Mouse (Mus musculus) liver (tissue): Measurements from ENCODE around the gene Rps27rt.
"Not testable (repeated sequence)": the region's sequence is repeated elsewhere in the genome, so short reads cannot be mapped to it uniquely, and the experiment has no call there.

ENCODE experiments used
- DNase-seq: peaks from one replicate; pipeline ENCODE4 v3.0.0-alpha.2; 2020; ENCODE audit warnings: mixed read lengths

Gene Rps27rt

GRCm38 (mm10) chr9:114982689-114983360, at the start of gene Rps27rt:
TSS of gene Rps27rt (minus strand) at chr9:114982739.
- no peak for DNase-seq

DNA sequence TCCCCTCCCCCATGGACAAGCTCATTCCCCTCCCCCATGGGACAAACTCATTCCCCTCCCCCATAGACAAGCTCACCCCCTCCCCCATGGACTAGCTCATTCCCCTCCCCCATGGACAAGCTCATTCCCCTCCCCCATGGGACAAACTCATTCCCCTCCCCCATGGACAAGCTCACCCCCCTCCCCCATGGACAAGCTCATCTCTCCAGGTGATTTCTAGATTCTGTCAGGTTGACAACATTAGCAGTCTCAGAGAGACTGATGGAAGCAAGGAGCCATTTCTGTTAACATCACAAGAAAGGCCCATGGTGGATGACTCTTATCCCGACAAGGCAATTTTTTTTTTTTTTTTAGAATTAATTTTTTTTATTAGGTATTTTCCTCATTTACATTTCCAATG, 48.5 kb upstream of the Rps27rt start:
- not testable (repeated sequence) for DNase-seq

- DNase-seq, result no peak
These were observed 48.0 kb upstream of the Rps27rt start for GRCm38 (mm10) chr9:115030581-115030980.

DNA sequence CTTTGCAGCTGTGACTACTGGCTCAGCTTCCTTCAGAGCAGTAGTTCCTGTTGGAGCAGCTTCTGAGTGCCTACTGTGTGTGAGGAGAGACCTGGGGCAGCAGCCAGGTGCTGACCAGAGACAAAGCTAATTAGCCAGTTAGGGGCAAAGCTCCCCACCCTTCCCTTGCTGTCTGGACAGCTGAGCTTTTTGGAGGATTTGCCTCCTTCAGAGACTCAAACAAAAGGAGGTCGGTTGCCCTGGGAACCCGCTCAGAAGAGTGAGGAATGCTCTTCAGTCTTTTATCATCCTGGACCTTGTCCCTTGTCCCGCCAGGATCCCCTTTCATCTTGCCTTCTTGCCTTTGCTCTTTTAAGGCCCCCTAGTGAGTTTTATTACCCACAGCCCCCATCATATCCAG, 46.8 kb upstream of the Rps27rt start:
- DNase-seq, result no peak

DNA sequence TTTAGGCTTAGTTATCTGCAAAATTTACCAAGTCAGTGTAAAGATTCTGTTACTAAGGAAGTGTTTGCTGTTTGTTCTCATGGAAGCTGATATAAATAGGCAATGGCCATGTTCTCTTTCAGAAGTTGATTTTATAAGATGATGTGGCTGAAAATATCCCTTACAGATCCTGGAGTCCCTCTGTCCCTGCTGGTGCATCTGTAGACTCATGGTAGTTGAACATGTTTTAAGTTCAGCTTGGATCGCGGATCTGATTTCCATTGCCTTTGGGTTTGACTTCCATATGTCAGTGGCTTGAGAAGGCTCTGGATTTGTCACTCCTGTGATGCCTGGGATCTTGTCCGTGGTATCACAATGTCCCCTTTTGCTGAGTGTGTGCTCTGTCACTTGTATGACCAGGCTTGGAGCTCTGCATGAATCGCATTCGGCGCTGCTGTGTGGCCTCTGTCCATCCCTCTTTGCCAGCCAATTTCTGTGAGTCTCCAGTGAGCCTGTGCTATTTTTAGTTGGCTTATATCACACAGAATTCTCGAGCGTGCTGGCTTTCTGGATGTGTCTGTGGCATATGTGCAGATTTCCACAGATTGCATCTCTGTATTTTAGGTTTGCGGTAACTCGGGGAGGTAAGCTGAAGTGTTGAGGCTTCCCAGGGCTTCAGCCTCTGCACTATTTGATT, 41.3 kb upstream of the Rps27rt start:
- DNase-seq, result no peak

GRCm38 (mm10) chr9:115023137-115023536, 40.6 kb upstream of the Rps27rt start:
- DNase-seq, result no peak

- no peak for DNase-seq
These were observed 38.9 kb upstream of the Rps27rt start for GRCm38 (mm10) chr9:115021419-115021818.

DNA sequence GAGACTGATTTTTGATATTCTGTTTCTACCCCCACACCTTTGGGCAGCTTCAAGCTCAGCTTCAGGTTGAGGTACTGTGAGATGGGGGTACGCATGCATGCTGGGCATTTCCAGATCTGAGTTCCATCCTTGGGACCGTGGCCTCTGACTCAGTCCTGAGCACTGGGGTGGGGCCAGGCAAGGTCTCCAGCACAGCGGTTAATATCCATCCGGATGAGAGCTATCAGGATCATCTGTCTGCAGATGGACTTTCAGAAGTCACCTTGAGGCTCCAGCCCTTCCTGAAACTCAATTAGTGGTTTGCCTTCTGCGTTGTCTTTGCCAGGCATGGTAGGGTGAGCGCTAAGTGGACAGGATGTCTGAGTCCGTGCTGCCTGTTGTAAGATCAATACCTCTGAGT, 37.6 kb upstream of the Rps27rt start:
- DNase-seq, result no peak

DNA sequence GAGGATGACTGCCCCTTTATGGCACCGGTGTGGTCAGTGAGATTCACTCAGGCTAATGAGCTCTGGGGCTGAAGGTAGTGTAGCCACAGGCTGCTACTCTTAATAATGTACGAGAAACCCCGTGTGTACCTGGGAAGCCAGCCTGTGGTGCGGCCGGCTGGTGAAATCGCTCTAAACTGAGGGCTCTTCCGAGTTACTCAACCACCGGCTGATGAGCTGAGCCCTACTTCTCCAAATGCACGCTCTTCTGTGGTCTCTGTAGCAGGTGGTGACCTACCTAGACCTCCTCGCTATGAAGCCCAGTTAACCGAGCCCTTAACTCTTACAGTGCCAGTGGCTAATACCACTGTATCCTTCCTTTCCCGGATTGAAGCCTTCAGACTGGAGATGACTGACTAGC, 29.8 kb upstream of the Rps27rt start:
- DNase-seq, result no peak

- DNase-seq, result no peak
These were observed 25.7 kb upstream of the Rps27rt start for GRCm38 (mm10) chr9:115008194-115008593.

GRCm38 (mm10) chr9:115007776-115008175, 25.2 kb upstream of the Rps27rt start:
- no peak for DNase-seq

DNA sequence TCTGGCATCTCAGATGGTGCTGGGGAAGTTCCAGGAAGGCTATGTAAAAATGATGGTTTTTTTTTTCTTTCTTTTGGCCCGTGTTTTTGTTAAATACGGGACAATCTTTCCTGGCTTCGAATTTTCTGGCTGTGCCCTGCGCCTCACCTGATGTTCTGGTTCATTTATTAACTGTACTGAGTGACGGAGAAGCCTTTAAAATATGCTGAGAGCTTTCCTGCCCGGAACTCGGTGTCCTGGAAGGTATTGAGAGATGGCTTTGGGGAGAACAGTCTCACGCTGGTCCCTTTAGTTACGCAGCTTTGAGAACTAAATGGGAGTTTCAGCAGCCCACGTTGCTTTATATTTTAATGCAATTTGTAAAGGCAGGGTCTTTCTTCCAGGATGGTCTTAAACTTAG, 22.9 kb upstream of the Rps27rt start:
- DNase-seq, result no peak

DNA sequence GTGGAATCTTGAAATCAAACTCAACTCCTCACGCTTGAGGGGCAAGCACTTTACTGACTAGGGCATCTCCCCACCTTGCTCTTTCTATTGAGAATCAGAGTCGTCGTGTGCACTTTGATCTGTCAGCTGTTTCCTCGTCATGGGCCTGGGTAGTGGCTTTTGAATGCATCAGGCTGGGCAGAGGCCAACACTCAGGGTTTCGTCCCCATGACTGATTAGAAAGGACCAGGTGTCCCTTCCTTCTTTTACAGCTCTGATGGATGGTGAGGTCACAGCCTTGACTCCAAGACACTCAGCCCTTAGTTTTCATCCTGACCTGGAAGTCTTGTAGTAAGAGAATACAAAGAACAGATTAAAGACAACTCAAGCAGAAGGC, 17.2 kb upstream of the Rps27rt start:
- no peak for DNase-seq

GRCm38 (mm10) chr9:114999010-114999770, 16.7 kb upstream of the Rps27rt start:
- no peak for DNase-seq

DNA sequence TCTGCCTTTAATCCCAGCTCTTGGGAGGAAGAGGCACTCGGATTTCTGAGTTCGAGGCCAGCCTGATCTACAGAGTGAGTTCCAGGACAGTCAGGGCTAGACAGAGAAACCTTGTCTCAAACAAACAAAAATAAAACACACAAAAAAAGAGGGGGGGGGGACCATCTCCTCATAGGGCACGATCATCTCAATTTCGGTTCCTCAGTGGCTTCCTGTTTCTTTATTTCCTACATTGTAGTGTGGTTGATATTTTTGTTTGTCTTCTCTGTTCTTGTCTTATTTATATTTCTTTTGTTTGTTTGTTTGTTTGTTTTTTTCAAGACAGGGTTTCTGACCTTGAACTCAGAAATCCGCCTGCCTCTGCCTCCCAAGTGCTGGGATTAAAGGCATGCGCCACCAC, 13.9 kb upstream of the Rps27rt start:
- DNase-seq, result no peak

DNA sequence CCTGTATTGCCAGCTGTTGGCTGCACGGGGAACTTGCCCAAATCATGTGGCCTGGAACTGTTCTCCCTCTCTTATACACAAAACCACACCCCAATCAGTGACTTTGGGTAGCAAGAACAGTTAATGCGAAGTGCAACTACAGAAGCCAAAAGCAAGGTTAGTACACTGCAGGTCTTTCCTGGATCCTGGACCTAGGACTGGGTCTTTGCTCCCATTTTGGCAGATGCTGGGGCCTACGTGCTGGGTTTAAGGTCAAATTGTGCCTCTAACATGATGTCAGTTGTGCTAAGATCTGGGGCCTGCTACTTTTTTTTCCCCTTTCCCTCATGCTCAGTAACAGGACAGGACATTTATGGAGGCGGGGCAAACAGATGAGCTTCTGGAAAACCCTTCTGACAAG, 13.2 kb upstream of the Rps27rt start:
- no peak for DNase-seq

DNA sequence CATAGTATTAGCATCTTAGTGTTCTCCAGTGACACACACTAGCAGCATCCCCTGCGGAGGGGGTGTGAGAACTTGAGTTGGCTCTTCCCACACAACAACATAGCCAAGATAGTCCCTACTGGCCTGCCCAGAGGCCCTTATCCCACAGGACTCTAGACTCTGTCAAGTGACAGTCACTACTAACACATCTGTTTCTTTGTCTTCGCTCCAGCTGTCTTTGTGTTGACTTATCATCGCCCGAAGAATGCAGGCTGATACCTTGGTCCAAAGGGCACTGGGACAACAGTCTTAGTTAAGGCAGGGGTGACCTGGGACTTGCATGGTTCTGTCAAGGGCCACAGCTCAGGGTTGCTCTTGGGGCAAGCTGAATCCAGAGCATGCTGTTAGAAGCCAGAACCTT, 12.7 kb upstream of the Rps27rt start:
- no peak for DNase-seq

DNA sequence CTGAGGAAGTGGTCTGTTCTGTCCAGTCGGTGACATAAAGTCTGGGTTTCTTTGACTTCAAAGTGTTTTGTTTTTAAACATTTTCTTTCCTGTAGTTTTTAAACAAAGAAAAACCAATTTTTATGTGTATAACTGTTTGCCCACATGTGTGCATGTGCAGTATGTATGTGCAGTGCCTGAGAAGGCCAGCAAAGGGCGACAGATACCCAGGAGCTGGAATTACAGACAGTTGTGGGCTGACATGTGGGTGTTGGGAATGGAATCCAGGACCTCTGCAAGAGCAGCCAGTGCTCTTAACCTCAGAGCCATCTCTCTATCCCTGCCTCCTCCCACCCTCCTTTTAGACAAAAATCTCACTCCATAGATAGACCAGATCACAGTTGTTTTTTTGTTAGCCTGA, 10.0 kb upstream of the Rps27rt start:
- DNase-seq, result no peak

GRCm38 (mm10) chr9:114990421-114990820, 7.9 kb upstream of the Rps27rt start:
- no peak for DNase-seq

DNA sequence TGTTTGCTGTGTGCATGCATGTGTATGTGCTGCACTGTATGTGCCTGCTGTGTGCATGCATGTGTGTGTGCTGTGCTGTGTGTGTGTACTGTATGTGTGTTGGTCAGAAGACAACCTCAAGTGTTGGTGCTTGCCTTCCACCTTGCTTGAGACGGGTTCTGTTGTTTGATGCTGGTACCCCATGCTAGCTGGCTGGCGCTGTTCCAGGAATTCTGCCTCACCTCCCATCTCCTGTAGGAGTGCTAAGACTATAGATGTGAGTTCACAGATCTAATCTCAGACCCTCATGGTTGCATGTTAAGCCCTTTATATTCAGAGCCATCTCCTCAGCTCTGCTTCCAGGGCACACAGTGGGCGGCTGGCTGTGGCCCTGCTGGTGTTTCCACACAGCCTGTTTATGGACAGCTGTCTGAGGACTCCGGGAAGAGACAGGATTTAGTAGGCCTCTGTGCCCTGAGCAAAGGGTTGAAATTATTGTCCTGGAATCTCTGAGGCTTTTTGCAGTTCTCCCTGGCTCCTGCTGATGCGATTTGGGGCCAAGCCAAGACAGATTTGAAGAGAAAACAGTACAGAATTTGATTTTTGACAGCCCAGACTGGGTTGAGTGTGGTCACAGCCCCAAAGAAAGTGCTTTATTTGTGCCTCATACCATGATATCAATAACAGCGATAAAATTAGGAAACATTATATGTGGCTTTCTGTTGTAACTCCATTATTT, 6.2 kb upstream of the Rps27rt start:
- no peak for DNase-seq

DNA sequence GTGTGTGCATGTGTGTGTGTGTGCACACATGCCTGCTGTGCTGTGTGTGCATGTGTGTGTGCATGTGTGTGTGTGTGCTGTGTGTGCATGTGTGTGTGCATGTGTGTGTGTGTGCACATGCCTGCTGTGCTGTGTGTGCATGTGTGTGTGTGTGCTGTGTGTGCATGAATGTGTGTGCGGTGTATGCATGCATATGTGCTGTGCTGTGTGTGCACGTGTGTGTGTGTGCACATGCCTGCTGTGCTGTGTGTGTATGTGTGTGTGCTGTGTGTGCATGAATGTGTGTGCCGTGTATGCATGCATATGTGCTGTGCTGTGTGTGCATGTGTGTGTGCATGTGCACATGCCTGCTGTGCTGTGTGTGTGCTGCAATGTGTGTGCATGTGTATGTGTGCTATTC, 5.5 kb upstream of the Rps27rt start:
- no peak for DNase-seq

DNA sequence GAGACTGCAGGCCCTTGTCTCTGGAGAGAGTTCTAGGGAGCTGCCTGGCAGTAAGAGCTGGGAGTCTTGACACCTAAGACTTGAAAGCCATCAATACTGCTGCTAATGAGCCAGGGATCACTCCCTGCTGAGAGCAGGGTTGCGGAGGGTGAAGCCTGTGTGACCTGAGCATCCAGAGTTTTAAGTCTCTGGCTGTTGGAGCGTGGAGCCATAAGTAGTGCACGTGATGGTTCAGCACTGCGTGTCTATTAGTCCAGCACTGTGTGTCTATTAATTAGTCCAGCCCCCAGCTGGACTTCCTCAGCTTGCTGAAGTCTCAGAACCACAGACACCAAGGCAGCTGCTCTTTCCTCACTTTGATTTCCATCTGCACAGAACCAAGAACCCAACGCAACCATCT, 3.8 kb upstream of the Rps27rt start:
- no peak for DNase-seq

DNA sequence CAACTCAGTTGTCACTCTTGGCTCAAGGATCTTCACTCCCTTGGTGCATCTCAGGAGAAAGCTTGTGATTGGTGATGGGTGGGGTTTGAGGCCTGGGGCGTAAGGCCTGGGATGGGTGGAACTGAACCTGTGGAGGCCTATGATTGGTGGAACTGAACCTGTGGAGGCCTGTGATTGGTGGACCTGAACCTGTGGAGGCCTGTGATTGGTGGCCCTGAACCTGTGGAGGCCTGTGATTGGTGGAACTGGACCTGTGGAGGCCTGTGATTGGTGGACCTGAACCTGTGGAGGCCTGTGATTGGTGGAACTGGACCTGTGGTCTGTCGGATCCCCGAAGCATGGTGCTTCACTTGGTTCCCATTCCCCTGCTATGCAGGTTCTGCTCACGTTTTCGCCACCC, 3.2 kb upstream of the Rps27rt start:
- no peak for DNase-seq

- no peak for DNase-seq
These were observed 2.6 kb downstream of the Rps27rt start for GRCm38 (mm10) chr9:114979969-114980368.
